Mouse (Mus musculus): Measurements from ENCODE around the gene Adam12. TPM values are rescaled to one million over a fixed set of nuclear protein-coding genes. Genes with fewer than 3 reads are reported as not detected.

Gene Adam12
- polyA plus RNA-seq, 1 experiment, result 1.8 TPM

GRCm38 (mm10) chr7:134177051-134177450 is 54.9 kb downstream of the Adam12 start:
- TF ChIP-seq POLR2A (IDR thresholded peaks at IDR 0.05; ENCODE audit: borderline replicate concordance, control insufficient read depth, low read depth, low read length), result no peak
- no peak for TF ChIP-seq CTCF (IDR thresholded peaks at IDR 0.05; ENCODE audit: control insufficient read depth, insufficient read depth, low read length)
- WGBS, result 39% methylated on average over 2 of the region's 2 CpGs
- Histone ChIP-seq H3K4me1 (ENCODE audit: control insufficient read depth, insufficient read depth, low read length) (no peaks in the 10 kb centered on the region), H3K4me3 (replicated peaks; ENCODE audit: control insufficient read depth, low read depth, low read length) (no peak overlapping the region), H3K27ac (ENCODE audit: control insufficient read depth, insufficient read depth, low read depth, low read length, poor library complexity) (no peak overlapping the region)

- no peak for TF ChIP-seq POLR2A (IDR thresholded peaks at IDR 0.05; ENCODE audit: borderline replicate concordance, control insufficient read depth, low read depth, low read length)
- TF ChIP-seq CTCF (IDR thresholded peaks at IDR 0.05; ENCODE audit: control insufficient read depth, insufficient read depth, low read length), result no peak
Observed at GRCm38 (mm10) chr7:134175201-134175600, 56.7 kb downstream of the Adam12 start.

GRCm38 (mm10) chr7:134173442-134174090 is 58.4 kb downstream of the Adam12 start:
- no peaks in the 10 kb centered on the region for H3K4me1 ChIP-seq (ENCODE audit: control insufficient read depth, insufficient read depth, low read length)
- H3K27ac ChIP-seq (ENCODE audit: control insufficient read depth, insufficient read depth, low read depth, low read length, poor library complexity), result no peak overlapping the region
- TF ChIP-seq POLR2A (IDR thresholded peaks at IDR 0.05; ENCODE audit: borderline replicate concordance, control insufficient read depth, low read depth, low read length) (no peak), CTCF (IDR thresholded peaks at IDR 0.05; ENCODE audit: control insufficient read depth, insufficient read depth, low read length) (no peak)
- 77% methylated on average over 14 of the region's 14 CpGs for WGBS
- no peak overlapping the region for H3K4me3 ChIP-seq (replicated peaks; ENCODE audit: control insufficient read depth, low read depth, low read length)

More at GRCm38 (mm10) chr7:134175201-134175600, 56.7 kb downstream of the Adam12 start:
- H3K4me1 ChIP-seq (ENCODE audit: control insufficient read depth, insufficient read depth, low read length), result no peaks in the 10 kb centered on the region
- H3K27ac ChIP-seq (ENCODE audit: control insufficient read depth, insufficient read depth, low read depth, low read length, poor library complexity), result no peak overlapping the region
- H3K4me3 ChIP-seq (replicated peaks; ENCODE audit: control insufficient read depth, low read depth, low read length), result no peak overlapping the region
- WGBS, result 72% methylated on average over 4 of the region's 4 CpGs

- no peak overlapping the region for H3K4me3 ChIP-seq (replicated peaks; ENCODE audit: control insufficient read depth, low read depth, low read length)
- WGBS, result 65% methylated on average over 9 of the region's 9 CpGs
- no peaks in the 10 kb centered on the region for H3K4me1 ChIP-seq (ENCODE audit: control insufficient read depth, insufficient read depth, low read length)
- H3K27ac ChIP-seq (ENCODE audit: control insufficient read depth, insufficient read depth, low read depth, low read length, poor library complexity), result no peak overlapping the region
- no peak for TF ChIP-seq CTCF (IDR thresholded peaks at IDR 0.05; ENCODE audit: control insufficient read depth, insufficient read depth, low read length)
- no peak for TF ChIP-seq POLR2A (IDR thresholded peaks at IDR 0.05; ENCODE audit: borderline replicate concordance, control insufficient read depth, low read depth, low read length)
Observed at GRCm38 (mm10) chr7:134170180-134170910, 61.6 kb downstream of the Adam12 start.

GRCm38 (mm10) chr7:134169780-134170179 is 62.2 kb downstream of the Adam12 start:
- Histone ChIP-seq H3K27ac (ENCODE audit: control insufficient read depth, insufficient read depth, low read depth, low read length, poor library complexity) (no peak overlapping the region), H3K4me3 (replicated peaks; ENCODE audit: control insufficient read depth, low read depth, low read length) (no peak overlapping the region), H3K4me1 (ENCODE audit: control insufficient read depth, insufficient read depth, low read length) (no peaks in the 10 kb centered on the region)
- WGBS, result 80% methylated on average over 2 of the region's 2 CpGs
- no peak for TF ChIP-seq POLR2A (IDR thresholded peaks at IDR 0.05; ENCODE audit: borderline replicate concordance, control insufficient read depth, low read depth, low read length)
- no peak for TF ChIP-seq CTCF (IDR thresholded peaks at IDR 0.05; ENCODE audit: control insufficient read depth, insufficient read depth, low read length)

- H3K27ac ChIP-seq (ENCODE audit: control insufficient read depth, insufficient read depth, low read depth, low read length, poor library complexity), result no peak overlapping the region
- WGBS, result 47% methylated on average over 3 of the region's 3 CpGs
- no peaks in the 10 kb centered on the region for H3K4me1 ChIP-seq (ENCODE audit: control insufficient read depth, insufficient read depth, low read length)
- TF ChIP-seq POLR2A (IDR thresholded peaks at IDR 0.05; ENCODE audit: borderline replicate concordance, control insufficient read depth, low read depth, low read length), result no peak
- no peak for TF ChIP-seq CTCF (IDR thresholded peaks at IDR 0.05; ENCODE audit: control insufficient read depth, insufficient read depth, low read length)
- no peak overlapping the region for H3K4me3 ChIP-seq (replicated peaks; ENCODE audit: control insufficient read depth, low read depth, low read length)
Observed at GRCm38 (mm10) chr7:134167586-134167985, 64.4 kb downstream of the Adam12 start.

- no peak for TF ChIP-seq POLR2A (IDR thresholded peaks at IDR 0.05; ENCODE audit: borderline replicate concordance, control insufficient read depth, low read depth, low read length)
- TF ChIP-seq CTCF (IDR thresholded peaks at IDR 0.05; ENCODE audit: control insufficient read depth, insufficient read depth, low read length), result no peak
- 87% methylated on average over 2 of the region's 2 CpGs for WGBS
- Histone ChIP-seq H3K4me1 (ENCODE audit: control insufficient read depth, insufficient read depth, low read length) (no peaks in the 10 kb centered on the region), H3K4me3 (replicated peaks; ENCODE audit: control insufficient read depth, low read depth, low read length) (no peak overlapping the region), H3K27ac (ENCODE audit: control insufficient read depth, insufficient read depth, low read depth, low read length, poor library complexity) (no peak overlapping the region)
Observed at GRCm38 (mm10) chr7:134163751-134164150, 68.2 kb downstream of the Adam12 start.

- TF ChIP-seq CTCF (IDR thresholded peaks at IDR 0.05; ENCODE audit: control insufficient read depth, insufficient read depth, low read length), result no peak
- TF ChIP-seq POLR2A (IDR thresholded peaks at IDR 0.05; ENCODE audit: borderline replicate concordance, control insufficient read depth, low read depth, low read length), result no peak
- Histone ChIP-seq H3K4me3 (replicated peaks; ENCODE audit: control insufficient read depth, low read depth, low read length) (no peak overlapping the region), H3K27ac (ENCODE audit: control insufficient read depth, insufficient read depth, low read depth, low read length, poor library complexity) (no peak overlapping the region), H3K4me1 (ENCODE audit: control insufficient read depth, insufficient read depth, low read length) (no peaks in the 10 kb centered on the region)
- WGBS, result 61% methylated on average over 6 of the region's 6 CpGs
Observed at GRCm38 (mm10) chr7:134162886-134163285, 69.1 kb downstream of the Adam12 start.

All from bone marrow, adult 2 months (tissue).